Mouse (Mus musculus): ENCODE results near the gene Mcm5. TPM values are rescaled to one million over a fixed set of nuclear protein-coding genes. Genes with fewer than 3 reads are reported as not detected.

Mcm5 gene
- 189 and 191 TPM in 2 replicates for polyA plus RNA-seq (2015; fragmentation: Nextera tagmentation; extraction: Ambion mirVana)

GRCm38 (mm10) chr8:75109236-75109967 lies at the start of gene Mcm5:
Gene Mcm5, plus strand, starts transcription at chr8:75109569.
- Histone ChIP-seq H3K9ac (replicated peaks; ENCODE audit: low read length) (peak within 1 kb of the TSS; percentile 85), H3K4me1 (ENCODE audit: insufficient read depth, low read length) (peaks cover 18% of the 10 kb centered on the region), H3K4me3 (ENCODE audit: low read length) (peak within 1 kb of the TSS; percentile 60), H3K27me3 (ENCODE audit: insufficient read depth, low read length) (no peaks in the 10 kb centered on the region), H3K27ac (ENCODE audit: low read length) (peak within 1 kb of the TSS; percentile 89), H3K4me2 (replicated peaks; ENCODE audit: low read depth, low read length) (peak within 1 kb of the TSS; percentile 86), H3K9me3 (ENCODE audit: low read length) (no peaks in the 10 kb centered on the region), H3K36me3 (ENCODE audit: insufficient read depth, low read length) (peaks cover 25% of the 10 kb centered on the region)
- peak; percentile 98 for ATAC-seq (ENCODE audit: low FRiP score, low TSS enrichment)
- WGBS = under 1% methylated on average over 59 of the region's 59 CpGs

- Histone ChIP-seq H3K27ac (ENCODE audit: low read length) (no peak overlapping the region), H3K4me1 (ENCODE audit: insufficient read depth, low read length) (no peaks in the 10 kb centered on the region), H3K27me3 (ENCODE audit: insufficient read depth, low read length) (no peaks in the 10 kb centered on the region), H3K9ac (replicated peaks; ENCODE audit: low read length) (no peak overlapping the region), H3K36me3 (ENCODE audit: insufficient read depth, low read length) (peaks cover 8% of the 10 kb centered on the region; the same call in 1 of the 2 replicates), H3K4me2 (replicated peaks; ENCODE audit: low read depth, low read length) (no peak overlapping the region), H3K4me3 (ENCODE audit: low read length) (no peak overlapping the region), H3K9me3 (ENCODE audit: low read length) (no peaks in the 10 kb centered on the region)
- ATAC-seq (ENCODE audit: low FRiP score, low TSS enrichment) = no peak
- 80% methylated on average over 6 of the region's 6 CpGs for WGBS
Measured at GRCm38 (mm10) chr8:75060022-75060421, 49.3 kb upstream of the Mcm5 start.

GRCm38 (mm10) chr8:75060815-75061214 lies 48.6 kb upstream of the Mcm5 start:
- H3K9ac ChIP-seq (replicated peaks; ENCODE audit: low read length) = no peak overlapping the region
- no peak for ATAC-seq (ENCODE audit: low FRiP score, low TSS enrichment)
- no peak overlapping the region for H3K4me3 ChIP-seq (ENCODE audit: low read length)
- 83% methylated on average over 2 of the region's 2 CpGs for WGBS
- peaks cover 14% of the 10 kb centered on the region; the same call in 1 of the 2 replicates for H3K36me3 ChIP-seq (ENCODE audit: insufficient read depth, low read length)
- H3K4me1 ChIP-seq (ENCODE audit: insufficient read depth, low read length) = no peaks in the 10 kb centered on the region
- no peak overlapping the region for H3K27ac ChIP-seq (ENCODE audit: low read length)
- H3K4me2 ChIP-seq (replicated peaks; ENCODE audit: low read depth, low read length) = no peak overlapping the region
- no peaks in the 10 kb centered on the region for H3K27me3 ChIP-seq (ENCODE audit: insufficient read depth, low read length)
- no peaks in the 10 kb centered on the region for H3K9me3 ChIP-seq (ENCODE audit: low read length)

GRCm38 (mm10) chr8:75063290-75063689 lies 46.1 kb upstream of the Mcm5 start:
- Histone ChIP-seq H3K27ac (ENCODE audit: low read length) (no peak overlapping the region), H3K9me3 (ENCODE audit: low read length) (no peaks in the 10 kb centered on the region), H3K4me3 (ENCODE audit: low read length) (no peak overlapping the region), H3K4me1 (ENCODE audit: insufficient read depth, low read length) (no peaks in the 10 kb centered on the region), H3K4me2 (replicated peaks; ENCODE audit: low read depth, low read length) (no peak overlapping the region), H3K27me3 (ENCODE audit: insufficient read depth, low read length) (no peaks in the 10 kb centered on the region), H3K36me3 (ENCODE audit: insufficient read depth, low read length) (peaks cover 15% of the 10 kb centered on the region; the same call in 1 of the 2 replicates), H3K9ac (replicated peaks; ENCODE audit: low read length) (no peak overlapping the region)
- ATAC-seq (ENCODE audit: low FRiP score, low TSS enrichment) = no peak
- 58% methylated on average over 3 of the region's 3 CpGs for WGBS

GRCm38 (mm10) chr8:75064790-75065189 lies 44.6 kb upstream of the Mcm5 start:
- ATAC-seq (ENCODE audit: low FRiP score, low TSS enrichment) = no peak

GRCm38 (mm10) chr8:75067287-75067686 lies 42.1 kb upstream of the Mcm5 start:
- Histone ChIP-seq H3K4me3 (ENCODE audit: low read length) (no peak overlapping the region), H3K36me3 (ENCODE audit: insufficient read depth, low read length) (peaks cover 11% of the 10 kb centered on the region; the same call in 1 of the 2 replicates), H3K27me3 (ENCODE audit: insufficient read depth, low read length) (no peaks in the 10 kb centered on the region), H3K9me3 (ENCODE audit: low read length) (no peaks in the 10 kb centered on the region), H3K4me2 (replicated peaks; ENCODE audit: low read depth, low read length) (no peak overlapping the region), H3K27ac (ENCODE audit: low read length) (no peak overlapping the region), H3K9ac (replicated peaks; ENCODE audit: low read length) (no peak overlapping the region), H3K4me1 (ENCODE audit: insufficient read depth, low read length) (no peaks in the 10 kb centered on the region)
- 70% methylated on average over 6 of the region's 6 CpGs for WGBS
- no peak for ATAC-seq (ENCODE audit: low FRiP score, low TSS enrichment)

More at GRCm38 (mm10) chr8:75064790-75065189, 44.6 kb upstream of the Mcm5 start:
- Histone ChIP-seq H3K27me3 (ENCODE audit: insufficient read depth, low read length) (no peaks in the 10 kb centered on the region), H3K9ac (replicated peaks; ENCODE audit: low read length) (no peak overlapping the region), H3K9me3 (ENCODE audit: low read length) (no peaks in the 10 kb centered on the region), H3K4me1 (ENCODE audit: insufficient read depth, low read length) (no peaks in the 10 kb centered on the region), H3K4me3 (ENCODE audit: low read length) (no peak overlapping the region), H3K36me3 (ENCODE audit: insufficient read depth, low read length) (peaks cover 15% of the 10 kb centered on the region; the same call in 1 of the 2 replicates), H3K4me2 (replicated peaks; ENCODE audit: low read depth, low read length) (no peak overlapping the region), H3K27ac (ENCODE audit: low read length) (no peak overlapping the region)
- WGBS = 84% methylated on average over 3 of the region's 3 CpGs

GRCm38 (mm10) chr8:75070297-75070696 lies 39.1 kb upstream of the Mcm5 start:
- no peak overlapping the region for H3K4me3 ChIP-seq (ENCODE audit: low read length)
- no peaks in the 10 kb centered on the region for H3K9me3 ChIP-seq (ENCODE audit: low read length)
- no peaks in the 10 kb centered on the region for H3K4me1 ChIP-seq (ENCODE audit: insufficient read depth, low read length)
- peak; percentile 13; the same call in 1 of the 2 replicates for ATAC-seq (ENCODE audit: low FRiP score, low TSS enrichment)
- 76% methylated on average over 1 of the region's 1 CpGs for WGBS
- H3K4me2 ChIP-seq (replicated peaks; ENCODE audit: low read depth, low read length) = no peak overlapping the region
- H3K27me3 ChIP-seq (ENCODE audit: insufficient read depth, low read length) = no peaks in the 10 kb centered on the region
- H3K36me3 ChIP-seq (ENCODE audit: insufficient read depth, low read length) = peaks cover 7% of the 10 kb centered on the region; the same call in 1 of the 2 replicates
- no peak overlapping the region for H3K9ac ChIP-seq (replicated peaks; ENCODE audit: low read length)
- H3K27ac ChIP-seq (ENCODE audit: low read length) = no peak overlapping the region

- no peaks in the 10 kb centered on the region for H3K9me3 ChIP-seq (ENCODE audit: low read length)
- H3K4me2 ChIP-seq (replicated peaks; ENCODE audit: low read depth, low read length) = no peak overlapping the region
- no peak overlapping the region for H3K27ac ChIP-seq (ENCODE audit: low read length)
- 0 out of 2 replicates have a peak, but pooled peaks cover 5% of the 10 kb centered on the region for H3K36me3 ChIP-seq (ENCODE audit: insufficient read depth, low read length)
- no peaks in the 10 kb centered on the region for H3K4me1 ChIP-seq (ENCODE audit: insufficient read depth, low read length)
- H3K27me3 ChIP-seq (ENCODE audit: insufficient read depth, low read length) = no peaks in the 10 kb centered on the region
- peak; percentile 79 for ATAC-seq (ENCODE audit: low FRiP score, low TSS enrichment)
- no peak overlapping the region for H3K9ac ChIP-seq (replicated peaks; ENCODE audit: low read length)
- no peak overlapping the region for H3K4me3 ChIP-seq (ENCODE audit: low read length)
- WGBS = 29% methylated on average over 4 of the region's 4 CpGs
Measured at GRCm38 (mm10) chr8:75071627-75072346, 37.6 kb upstream of the Mcm5 start.

- no peaks in the 10 kb centered on the region for H3K27me3 ChIP-seq (ENCODE audit: insufficient read depth, low read length)
- H3K9ac ChIP-seq (replicated peaks; ENCODE audit: low read length) = no peak overlapping the region
- H3K36me3 ChIP-seq (ENCODE audit: insufficient read depth, low read length) = no peaks in the 10 kb centered on the region
- 89% methylated on average over 1 of the region's 1 CpGs for WGBS
- no peak overlapping the region for H3K4me2 ChIP-seq (replicated peaks; ENCODE audit: low read depth, low read length)
- no peaks in the 10 kb centered on the region for H3K9me3 ChIP-seq (ENCODE audit: low read length)
- H3K4me1 ChIP-seq (ENCODE audit: insufficient read depth, low read length) = no peaks in the 10 kb centered on the region
- no peak overlapping the region for H3K27ac ChIP-seq (ENCODE audit: low read length)
- ATAC-seq (ENCODE audit: low FRiP score, low TSS enrichment) = no peak
- no peak overlapping the region for H3K4me3 ChIP-seq (ENCODE audit: low read length)
Measured at GRCm38 (mm10) chr8:75074876-75075275, 34.5 kb upstream of the Mcm5 start.

- H3K4me1 ChIP-seq (ENCODE audit: insufficient read depth, low read length) = 0 out of 2 replicates have a peak, but pooled peaks cover under 1% of the 10 kb centered on the region
- H3K4me3 ChIP-seq (ENCODE audit: low read length) = no peak overlapping the region
- H3K9ac ChIP-seq (replicated peaks; ENCODE audit: low read length) = no peak overlapping the region
- H3K9me3 ChIP-seq (ENCODE audit: low read length) = no peaks in the 10 kb centered on the region
- H3K4me2 ChIP-seq (replicated peaks; ENCODE audit: low read depth, low read length) = no peak overlapping the region
- 89% methylated on average over 1 of the region's 1 CpGs for WGBS
- H3K27ac ChIP-seq (ENCODE audit: low read length) = no peak overlapping the region
- H3K36me3 ChIP-seq (ENCODE audit: insufficient read depth, low read length) = no peaks in the 10 kb centered on the region
- no peaks in the 10 kb centered on the region for H3K27me3 ChIP-seq (ENCODE audit: insufficient read depth, low read length)
- ATAC-seq (ENCODE audit: low FRiP score, low TSS enrichment) = no peak
Measured at GRCm38 (mm10) chr8:75078215-75078614, 31.2 kb upstream of the Mcm5 start.
